Mouse (Mus musculus) E14TG2a.4 (cell line): ENCODE measurements around the gene Dctn2.
"Not testable (repeated sequence)": the region's sequence is repeated elsewhere in the genome, so short reads cannot be mapped to it uniquely, and the experiment has no call there.

Experiments
- H3K27me3 ChIP-seq: 2 replicates; pipeline ENCODE4 v1.6.1; 2014; ENCODE audit warnings: low read length, control low read depth; ENCODE audit not compliant: insufficient read depth
- H3K36me3 ChIP-seq: 2 replicates; pipeline ENCODE4 v1.6.1; 2014; ENCODE audit warnings: low read length, control low read depth; ENCODE audit not compliant: insufficient read depth
- H3K4me1 ChIP-seq: replicated peaks from 2 replicates; pipeline ENCODE4 v1.6.1; 2014; ENCODE audit warnings: low read depth, low read length, control low read depth
- H3K4me3 ChIP-seq: replicated peaks from 2 replicates; pipeline ENCODE4 v1.5.1; 2014; ENCODE audit warnings: mild to moderate bottlenecking, low read length
- H3K9me3 ChIP-seq: 2 replicates; pipeline ENCODE4 v1.6.1; 2014; ENCODE audit warnings: low read length, control low read depth
- CTCF ChIP-seq: conservative IDR thresholded peaks from 2 replicates; pipeline ENCODE4 v1.5.1; 2014; ENCODE audit warnings: low read length
- NANOG ChIP-seq: IDR thresholded peaks from 2 replicates; pipeline ENCODE4 v1.6.1; 2014; ENCODE audit warnings: borderline replicate concordance, low read length, mixed read lengths
- POU5F1 ChIP-seq: IDR thresholded peaks from 2 replicates; pipeline ENCODE4 v1.6.1; 2014; ENCODE audit warnings: low read length, borderline replicate concordance

The Dctn2 gene

DNA sequence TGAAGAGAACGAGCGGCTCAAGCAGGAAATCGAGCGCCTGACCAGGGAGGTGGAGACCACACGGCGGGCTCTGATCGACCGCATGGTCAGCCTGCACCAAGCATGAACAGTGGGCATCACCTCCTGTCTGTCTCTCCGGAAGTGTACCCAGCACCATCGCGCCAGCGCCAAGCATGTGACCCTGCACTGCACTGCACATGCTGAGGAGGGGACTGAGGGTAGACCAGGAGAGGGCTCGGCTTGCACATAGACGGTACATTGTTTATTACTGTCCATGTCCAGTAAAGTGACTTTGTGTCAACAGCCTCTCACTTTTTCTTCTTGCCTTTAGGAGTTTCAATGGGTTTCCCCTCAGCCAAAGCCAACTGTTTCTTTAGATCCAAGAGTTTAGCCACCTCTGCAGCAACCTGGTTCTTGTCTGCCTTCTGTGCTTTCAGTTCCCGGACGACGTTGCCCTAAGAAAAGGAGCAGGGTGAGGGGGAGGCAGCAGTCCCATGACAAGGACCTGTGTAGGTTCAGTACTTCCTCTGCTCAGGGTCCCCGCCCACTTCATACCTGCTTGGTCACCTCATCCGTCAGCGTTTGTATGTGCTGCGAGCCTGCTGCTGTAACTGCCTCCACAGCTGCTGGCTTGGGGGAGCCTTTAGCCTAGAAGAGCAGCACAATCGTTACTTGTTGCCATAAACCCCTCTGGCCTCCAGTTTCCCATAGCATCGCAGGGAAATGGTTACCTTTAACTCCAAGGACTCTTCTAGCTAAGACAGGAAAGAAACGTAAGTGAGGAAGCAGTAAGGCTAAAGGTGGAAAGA lies 30.0 kb downstream of the Dctn2 start:
- Histone ChIP-seq H3K4me3 (no peak overlapping the region), H3K4me1 (peaks cover 54% of the 10 kb centered on the region), H3K9me3 (no peaks in the 10 kb centered on the region), H3K27me3 (no peaks in the 10 kb centered on the region), H3K36me3 (peaks cover 94% of the 10 kb centered on the region)
- TF ChIP-seq POU5F1 (no peak), NANOG (no peak), CTCF (no peak)

DNA sequence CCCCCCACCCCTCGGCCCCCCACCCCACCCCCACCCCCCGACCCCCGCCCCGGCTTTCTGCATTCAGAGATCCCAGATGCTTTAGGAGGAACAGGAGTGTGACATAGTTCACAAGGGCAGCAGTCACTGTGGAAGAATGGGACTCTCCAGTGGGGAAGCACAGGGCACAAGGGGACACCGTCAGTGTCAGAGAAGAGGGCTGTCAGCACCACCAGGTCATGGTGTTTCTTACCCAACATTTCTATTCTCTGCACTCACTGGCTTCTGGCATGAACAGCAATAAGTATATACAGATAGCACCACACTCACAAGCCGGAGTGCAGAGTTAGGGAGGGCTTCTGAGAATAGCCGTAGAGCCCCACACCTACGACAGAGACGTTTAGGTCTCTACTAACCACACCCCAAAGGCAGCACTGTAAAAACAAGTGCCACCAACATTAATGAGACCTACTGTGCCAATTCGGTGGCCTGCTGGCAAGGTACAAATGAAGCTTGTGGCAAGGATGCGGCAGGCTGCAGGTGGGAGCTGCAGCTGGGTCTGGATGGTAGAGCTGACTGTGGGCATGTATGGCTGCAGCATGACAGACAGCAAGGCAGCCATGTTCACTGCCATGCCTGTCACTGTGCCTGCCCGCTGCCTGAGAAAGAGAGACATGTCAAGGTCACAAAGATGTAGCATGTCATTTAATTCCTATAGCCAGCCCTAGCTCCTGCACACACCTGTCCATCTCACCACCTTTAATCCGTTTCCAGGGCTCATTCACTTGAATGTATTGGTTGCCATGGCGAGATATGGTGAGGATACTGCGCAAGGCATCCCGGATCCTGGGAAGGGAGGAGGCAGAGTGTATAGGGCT lies 31.1 kb downstream of the Dctn2 start:
- no peak for TF ChIP-seq POU5F1
- no peak for TF ChIP-seq NANOG
- TF ChIP-seq CTCF: no peak
- Histone ChIP-seq H3K4me3 (no peak overlapping the region), H3K27me3 (no peaks in the 10 kb centered on the region), H3K4me1 (peaks cover 43% of the 10 kb centered on the region), H3K9me3 (no peaks in the 10 kb centered on the region), H3K36me3 (peaks cover 99% of the 10 kb centered on the region)

GRCm38 (mm10) chr10:127300361-127300760 lies 34.2 kb downstream of the Dctn2 start:
- Histone ChIP-seq H3K36me3 (peaks cover 99% of the 10 kb centered on the region), H3K4me3 (no peak overlapping the region), H3K4me1 (peaks cover 49% of the 10 kb centered on the region), H3K9me3 (no peaks in the 10 kb centered on the region), H3K27me3 (no peaks in the 10 kb centered on the region)
- TF ChIP-seq CTCF (no peak), NANOG (no peak), POU5F1 (no peak)

DNA sequence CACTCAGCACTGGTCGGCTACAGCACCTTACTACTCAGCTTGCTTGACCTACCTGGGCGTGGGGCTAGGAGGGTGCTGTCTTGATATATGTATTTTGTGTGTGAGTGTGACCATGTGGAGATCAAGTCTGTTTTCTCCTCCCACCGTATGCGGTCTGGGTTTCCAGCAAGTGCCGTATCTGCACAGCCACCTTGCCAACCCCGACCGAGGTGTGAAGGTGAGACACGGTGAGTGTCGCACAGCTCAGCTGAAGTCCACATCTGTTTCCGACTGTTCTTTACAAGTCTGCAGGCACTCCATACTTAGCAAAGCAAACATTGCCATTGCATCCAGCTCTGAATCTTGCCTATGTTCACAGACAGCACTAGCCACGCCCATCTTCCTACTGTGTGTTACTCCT lies 37.0 kb downstream of the Dctn2 start:
- Histone ChIP-seq H3K4me3 (no peak overlapping the region), H3K4me1 (peaks cover 38% of the 10 kb centered on the region), H3K27me3 (no peaks in the 10 kb centered on the region), H3K36me3 (peaks cover 100% of the 10 kb centered on the region), H3K9me3 (no peaks in the 10 kb centered on the region)
- TF ChIP-seq NANOG (no peak), CTCF (no peak), POU5F1 (no peak)

DNA sequence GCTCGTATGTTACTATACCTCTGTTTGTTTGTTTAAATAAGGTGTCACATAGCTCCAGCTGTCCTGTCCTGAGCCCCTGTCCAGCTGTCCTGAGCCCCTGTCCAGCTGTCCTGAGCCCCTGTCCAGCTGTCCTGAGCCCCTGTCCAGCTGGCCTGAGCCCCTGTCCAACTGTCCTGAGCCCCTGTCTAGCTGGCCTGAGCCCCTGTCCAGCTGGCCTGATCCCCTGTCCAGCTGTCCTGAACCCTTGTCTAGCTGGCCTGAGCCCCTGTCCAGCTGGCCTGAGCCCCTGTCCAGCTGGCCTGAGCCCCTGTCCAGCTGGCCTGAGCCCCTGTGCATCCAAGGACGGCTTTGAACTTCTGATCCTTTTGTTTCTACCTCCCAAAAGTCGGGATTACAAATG lies 43.0 kb downstream of the Dctn2 start:
- not testable (repeated sequence) for H3K4me3 ChIP-seq, H3K27me3 ChIP-seq, H3K9me3 ChIP-seq
- Histone ChIP-seq H3K4me1 (peaks cover 54% of the 10 kb centered on the region), H3K36me3 (peaks cover 63% of the 10 kb centered on the region)

- TF ChIP-seq NANOG (no peak), CTCF (no peak), POU5F1 (no peak)
- peak overlapping the region; percentile 89 for H3K4me3 ChIP-seq
- H3K4me1 ChIP-seq: peaks cover 38% of the 10 kb centered on the region
- peaks cover 46% of the 10 kb centered on the region for H3K36me3 ChIP-seq
- H3K27me3 ChIP-seq: no peaks in the 10 kb centered on the region
- H3K9me3 ChIP-seq: no peaks in the 10 kb centered on the region
Measured at GRCm38 (mm10) chr10:127310523-127311475, 44.6 kb downstream of the Dctn2 start.

DNA sequence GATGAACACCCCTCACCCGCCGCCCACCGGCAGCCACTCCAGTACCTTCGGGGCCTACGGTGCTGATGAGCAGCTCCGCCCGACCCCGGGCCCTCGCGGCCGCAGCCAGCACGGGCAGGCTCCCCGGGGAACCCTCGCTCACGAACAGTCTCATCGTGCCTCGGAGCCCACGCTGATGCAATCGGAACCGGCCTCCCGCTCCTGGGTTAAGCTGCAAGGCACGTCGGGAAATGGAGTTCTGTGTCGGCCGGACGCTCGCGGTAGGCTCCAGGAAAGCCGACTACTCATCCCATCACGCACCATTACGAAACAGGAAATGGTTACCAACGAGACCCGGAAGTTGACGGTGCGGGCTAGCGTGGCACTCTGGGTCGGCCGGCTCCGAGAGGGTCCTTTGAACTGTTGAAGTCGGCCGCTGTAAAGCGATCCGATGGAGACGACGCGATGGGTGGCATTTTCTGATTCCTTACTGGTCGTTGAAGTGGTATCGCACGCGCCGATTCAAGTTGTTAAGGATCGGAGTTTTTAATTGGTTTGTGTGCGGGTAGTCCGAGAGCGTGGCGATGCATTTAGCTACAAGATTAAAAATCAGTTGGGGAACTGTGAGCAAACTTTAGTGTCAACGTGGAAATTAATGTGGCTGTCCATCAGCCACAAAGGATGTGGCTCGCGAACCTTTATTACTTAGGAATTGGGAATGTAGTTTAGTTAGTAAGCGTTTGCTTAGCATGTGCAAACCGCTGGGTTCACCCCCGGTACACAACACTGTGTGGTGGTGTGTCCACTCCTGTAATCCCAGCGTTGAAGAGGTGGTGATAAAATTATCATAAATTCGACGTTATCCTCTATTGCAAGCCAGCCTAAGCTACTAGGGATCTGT lies 45.5 kb downstream of the Dctn2 start, which contains the start of gene Mars:
TSS of gene Mars (minus strand) at position 311 of the 880 bp plus-strand sequence.
- TF ChIP-seq NANOG (no peak), CTCF (no peak), POU5F1 (no peak)
- H3K4me1 ChIP-seq: peaks cover 36% of the 10 kb centered on the region
- peak within 1 kb of the TSS; percentile 89 for H3K4me3 ChIP-seq
- peaks cover 37% of the 10 kb centered on the region for H3K36me3 ChIP-seq
- no peaks in the 10 kb centered on the region for H3K9me3 ChIP-seq
- no peaks in the 10 kb centered on the region for H3K27me3 ChIP-seq
